Mouse (Mus musculus) inflammation-experienced regulatory T-cells, adult 6 months (primary cell): ENCODE results near the gene Lonrf2. TPM values are rescaled to one million over a fixed set of nuclear protein-coding genes. Genes with fewer than 3 reads are reported as not detected.
A peak's percentile ranks its signal among the peaks of the same experiment; 100 is the strongest.

Source experiments
- ATAC-seq: one replicate; pipeline ENCODE4 v1.8.0; 2017
- polyA plus RNA-seq, 3 experiments: library from polyadenylated mRNA; unstranded; fragments of 100-300 nt; shearing (Covaris generic); gene quantifications; one replicate each; pipeline ENCODE4 v1.2.1; 2017

Gene Lonrf2
- polyA plus RNA-seq = not detected

- ATAC-seq = no peak
Measured at GRCm38 (mm10) chr1:38836477-38836872, at the start of gene Lonrf2. Lonrf2 (minus strand) TSS chr1:38836711.

GRCm38 (mm10) chr1:38885956-38886355, 49.4 kb upstream of the Lonrf2 start:
- ATAC-seq = peak; percentile 53

- ATAC-seq = peak; percentile 79
Measured at GRCm38 (mm10) chr1:38883766-38884165, 47.3 kb upstream of the Lonrf2 start.

- no peak for ATAC-seq
Measured at GRCm38 (mm10) chr1:38882746-38883145, 46.2 kb upstream of the Lonrf2 start.

- ATAC-seq = no peak
Measured at GRCm38 (mm10) chr1:38881366-38881765, 44.9 kb upstream of the Lonrf2 start.

- no peak for ATAC-seq
Measured at GRCm38 (mm10) chr1:38876671-38877382, 40.3 kb upstream of the Lonrf2 start.

GRCm38 (mm10) chr1:38873911-38874310, 37.4 kb upstream of the Lonrf2 start:
- ATAC-seq = no peak

GRCm38 (mm10) chr1:38871834-38872233, 35.3 kb upstream of the Lonrf2 start:
- no peak for ATAC-seq

GRCm38 (mm10) chr1:38869398-38870195, 33.1 kb upstream of the Lonrf2 start:
- no peak for ATAC-seq

- ATAC-seq = no peak
Measured at GRCm38 (mm10) chr1:38866242-38866641, 29.7 kb upstream of the Lonrf2 start.

GRCm38 (mm10) chr1:38864341-38864740, 27.8 kb upstream of the Lonrf2 start:
- no peak for ATAC-seq

- ATAC-seq = no peak
Measured at GRCm38 (mm10) chr1:38862213-38862612, 25.7 kb upstream of the Lonrf2 start.

- no peak for ATAC-seq
Measured at GRCm38 (mm10) chr1:38860867-38861524, 24.5 kb upstream of the Lonrf2 start.

GRCm38 (mm10) chr1:38860207-38860606, 23.7 kb upstream of the Lonrf2 start:
- no peak for ATAC-seq

GRCm38 (mm10) chr1:38856196-38856595, 19.7 kb upstream of the Lonrf2 start:
- no peak for ATAC-seq

GRCm38 (mm10) chr1:38852250-38852649, 15.7 kb upstream of the Lonrf2 start:
- ATAC-seq = no peak

GRCm38 (mm10) chr1:38850650-38851049, 14.1 kb upstream of the Lonrf2 start:
- ATAC-seq = no peak

GRCm38 (mm10) chr1:38848451-38849289, 12.2 kb upstream of the Lonrf2 start:
- no peak for ATAC-seq

- no peak for ATAC-seq
Measured at GRCm38 (mm10) chr1:38847975-38848374, 11.5 kb upstream of the Lonrf2 start.

GRCm38 (mm10) chr1:38843275-38843674, 6.8 kb upstream of the Lonrf2 start:
- no peak for ATAC-seq

- ATAC-seq = no peak
Measured at GRCm38 (mm10) chr1:38842861-38843260, 6.3 kb upstream of the Lonrf2 start.

- no peak for ATAC-seq
Measured at GRCm38 (mm10) chr1:38839944-38840343, 3.4 kb upstream of the Lonrf2 start.
